Mouse (Mus musculus): ENCODE results near the gene Npnt.

DNA sequence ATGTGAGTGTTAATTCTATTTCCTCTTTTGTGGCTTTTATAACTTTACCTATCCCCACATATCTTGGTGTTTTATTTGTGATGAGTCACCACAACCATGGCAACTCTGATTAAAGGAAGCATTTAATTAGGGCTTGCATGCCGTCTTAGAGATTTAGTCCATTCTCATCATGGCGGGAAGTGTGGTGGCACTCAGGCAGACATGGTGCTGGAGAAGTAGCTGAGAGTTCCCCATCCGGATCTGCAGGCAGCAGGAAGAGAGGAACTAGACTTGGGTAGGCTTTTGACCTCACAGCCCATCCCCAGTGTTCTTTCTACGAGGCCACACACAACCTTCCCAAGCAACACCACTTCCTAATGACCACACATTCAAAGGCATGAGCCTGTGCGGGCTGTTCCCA lies 16.2 kb upstream of the Npnt start:
- TF ChIP-seq CEBPB (IDR thresholded peaks at IDR 0.05; ENCODE audit: low read depth) (no peak), CTCF (IDR thresholded peaks at IDR 0.05; ENCODE audit: control insufficient read depth, insufficient read depth, insufficient read length) (no peak), USF1 (IDR thresholded peaks at IDR 0.05; ENCODE audit: low read depth) (no peak), MYOD1 (IDR thresholded peaks at IDR 0.05; ENCODE audit: control insufficient read depth, insufficient read length, low read depth) (no peak), MYOG (IDR thresholded peaks at IDR 0.05; ENCODE audit: control insufficient read depth, extremely low read depth, insufficient read length) (no peak)

Measured in C2C12 (cell line).